Mouse (Mus musculus): Measurements from ENCODE around the gene Cux1.

DNA sequence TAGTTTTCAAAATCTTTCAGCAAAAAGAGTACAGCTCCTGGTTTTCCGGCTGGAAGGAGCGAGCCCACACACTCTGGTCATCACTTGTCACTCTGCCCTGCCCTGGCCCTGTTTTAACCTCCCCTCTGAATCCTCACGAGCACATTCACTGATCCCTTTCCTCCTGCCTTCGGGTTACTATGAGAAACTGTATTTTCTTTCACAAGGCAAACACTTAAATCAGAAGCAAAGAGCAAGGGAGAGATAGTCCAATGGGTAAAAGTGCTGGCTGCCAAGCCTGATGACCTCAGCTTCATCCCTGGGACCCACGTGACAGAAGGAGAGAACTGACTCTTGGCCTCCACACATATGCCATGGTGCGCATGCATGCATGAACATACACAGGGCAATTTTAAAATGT lies 94.0 kb downstream of the Cux1 start:
- TF ChIP-seq GATA1 (IDR thresholded peaks at IDR 0.05; ENCODE audit: borderline replicate concordance, low read length) (no peak), FLI1 (IDR thresholded peaks at IDR 0.05; ENCODE audit: low read length) (no peak)
